Mouse (Mus musculus): ENCODE results near the gene Ifit2. TPM values are rescaled to one million over a fixed set of nuclear protein-coding genes. Genes with fewer than 3 reads are reported as not detected.

Gene Ifit2
- 6.9 and 7.2 TPM in 2 replicates for polyA plus RNA-seq (2015; fragmentation: Nextera tagmentation; extraction: Ambion mirVana)

GRCm38 (mm10) chr19:34550534-34551223, at the start of gene Ifit2:
Ifit2 (plus strand) TSS chr19:34550694.

GRCm38 (mm10) chr19:34526941-34527682, 23.4 kb upstream of the Ifit2 start, which contains the start of gene Lipa:
Lipa (minus strand) TSS chr19:34527474.

GRCm38 (mm10) chr19:34583126-34583766, 32.8 kb downstream of the Ifit2 start, which contains the start of gene Ifit3:
Ifit3 (plus strand) TSS chr19:34583531.

GRCm38 (mm10) chr19:34601888-34602287, 51.4 kb downstream of the Ifit2 start, which contains the start of gene Ifit1bl1:
Ifit1bl1 (minus strand) TSS chr19:34601956.

GRCm38 (mm10) chr19:34607237-34608051, 57.0 kb downstream of the Ifit2 start, which contains the start of gene Ifit3b:
Ifit3b (plus strand) TSS chr19:34607970.

Other genes starting within 250 kb of the Ifit2 start
- gene Ch25h, start 75.5 kb upstream of the Ifit2 start, polyA plus RNA-seq (2015; fragmentation: Nextera tagmentation; extraction: Ambion mirVana): 0.14 and 0.40 TPM in 2 replicates
- 88.4 and 224 TPM in 2 replicates for gene Lipa, start 23.2 kb upstream of the Ifit2 start, polyA plus RNA-seq (2015; fragmentation: Nextera tagmentation; extraction: Ambion mirVana)
- gene Ifit3, start 32.8 kb downstream of the Ifit2 start, polyA plus RNA-seq (2015; fragmentation: Nextera tagmentation; extraction: Ambion mirVana): 11.7 and 13.4 TPM in 2 replicates
- 0.76 and 0.88 TPM in 2 replicates for gene Ifit1bl1, start 51.3 kb downstream of the Ifit2 start, polyA plus RNA-seq (2015; fragmentation: Nextera tagmentation; extraction: Ambion mirVana)
- 2.8 and 3.1 TPM in 2 replicates for gene Ifit3b, start 57.3 kb downstream of the Ifit2 start, polyA plus RNA-seq (2015; fragmentation: Nextera tagmentation; extraction: Ambion mirVana)
- 0.30 and 1.4 TPM in 2 replicates for gene Ifit1bl2, start 90.0 kb downstream of the Ifit2 start, polyA plus RNA-seq (2015; fragmentation: Nextera tagmentation; extraction: Ambion mirVana)
- 7.5 and 8.7 TPM in 2 replicates for gene Ifit1, start 90.2 kb downstream of the Ifit2 start, polyA plus RNA-seq (2015; fragmentation: Nextera tagmentation; extraction: Ambion mirVana)
- 0.66 and 1.1 TPM in 2 replicates for gene Slc16a12, start 196.6 kb downstream of the Ifit2 start, polyA plus RNA-seq (2015; fragmentation: Nextera tagmentation; extraction: Ambion mirVana)

Measured in adrenal gland, postnatal 0 days (tissue).